Mouse (Mus musculus) heart, adult 2 months (tissue): ENCODE measurements around the gene Pla2g6. TPM values are rescaled to one million over a fixed set of nuclear protein-coding genes. Genes with fewer than 3 reads are reported as not detected.

Experiments used
- DNase-seq, 2 experiments: peaks; one replicate each; pipeline ENCODE4 v3.0.0; 2021
- H3K27ac ChIP-seq: fragments of 200-600 bp; 2 replicates; pipeline ENCODE4 v1.8.1; 2022
- H3K27me3 ChIP-seq: fragments of 200-500 bp; 2 replicates; pipeline ENCODE4 v1.6.1; 2012; ENCODE audit warnings: mild to moderate bottlenecking, low read length, inconsistent platforms, mixed read lengths; ENCODE audit not compliant: control insufficient read depth, insufficient read depth
- H3K36me3 ChIP-seq: fragments of 200-500 bp; 2 replicates; pipeline ENCODE4 v1.6.1; 2012; ENCODE audit warnings: low read length, inconsistent platforms; ENCODE audit not compliant: control insufficient read depth, insufficient read depth
- H3K4me1 ChIP-seq: fragments of 200-500 bp; 2 replicates; pipeline ENCODE4 v1.6.1; 2011; ENCODE audit warnings: low read length; ENCODE audit not compliant: control insufficient read depth, insufficient read depth
- H3K4me3 ChIP-seq: fragments of 200-600 bp; 2 replicates; pipeline ENCODE4 v1.8.1; 2022
- H3K79me2 ChIP-seq: fragments of 200-500 bp; replicated peaks from 2 replicates; pipeline ENCODE4 v1.6.1; 2012; ENCODE audit warnings: mild to moderate bottlenecking, inconsistent platforms, low read length, moderate library complexity, mixed read lengths; ENCODE audit not compliant: control insufficient read depth, insufficient read depth
- H3K9ac ChIP-seq: fragments of 200-500 bp; 2 replicates; pipeline ENCODE4 v1.6.1; 2012; ENCODE audit warnings: low read depth, mild to moderate bottlenecking, control low read depth, inconsistent platforms, low read length, mixed read lengths
- CTCF ChIP-seq: fragments of 200-600 bp; IDR thresholded peaks from 2 replicates; pipeline ENCODE4 v1.8.1; 2022; ENCODE audit warnings: antibody characterized with exemption, mild to moderate bottlenecking, moderate library complexity
- EP300 ChIP-seq: fragments of 200-500 bp; IDR thresholded peaks from 2 replicates; pipeline ENCODE4 v1.6.1; 2011; ENCODE audit warnings: low read depth, low read length, control low read depth; ENCODE audit not compliant: insufficient read depth
- POLR2A ChIP-seq: fragments of 200-500 bp; IDR thresholded peaks from 2 replicates; pipeline ENCODE4 v1.6.1; 2011; ENCODE audit warnings: mild to moderate bottlenecking, low read depth, low read length, control low read depth; ENCODE audit not compliant: insufficient read depth
- WGBS: fragments of 180-500 bp; shearing (Covaris S2); methylation state at CpG from one replicate; pipeline ENCODE4 v1.1.7; 2018; 5-methylcytosine and 5-hydroxymethylcytosine counted together
- intact Hi-C: fragments of 180-260 bp; cut with DNase I; formaldehyde crosslinking; loops from one replicate; pipeline ENCODE4 v1.15.1; 2025
- polyA plus RNA-seq: library from polyadenylated mRNA; depleted of rRNA; stranded (reverse); fragments of >200 nt; gene quantifications from 2 replicates; pipeline ENCODE4 v1.2.3, GENCODE M21; 2012
- total RNA-seq, 2 experiments: library from RNA; stranded (reverse); gene quantifications; 2 replicates each; pipeline ENCODE4 v1.2.3; 2021

The Pla2g6 gene
- total and polyA plus RNA-seq, 3 experiments: 10.7 to 14.0 (median 11.0) TPM

- no peak for TF ChIP-seq EP300
- no peak for TF ChIP-seq POLR2A
- TF ChIP-seq CTCF: no peak
- H3K9ac ChIP-seq: no peak overlapping the region; the same call in 1 of the 2 replicates
- WGBS: 71% methylated on average over 23 of the region's 23 CpGs
Observed at GRCm38 (mm10) chr15:79306043-79306637, 22.1 kb downstream of the Pla2g6 start.

GRCm38 (mm10) chr15:79304832-79305231 lies 23.4 kb downstream of the Pla2g6 start:
- no peak overlapping the region for H3K4me3 ChIP-seq
- WGBS: 69% methylated on average over 5 of the region's 5 CpGs
- no peak overlapping the region for H3K27ac ChIP-seq
- no peaks in the 10 kb centered on the region for H3K79me2 ChIP-seq
- no peaks in the 10 kb centered on the region for H3K36me3 ChIP-seq
- no peak for DNase-seq
- no peaks in the 10 kb centered on the region for H3K27me3 ChIP-seq
- intact Hi-C loops: no loop called here
- H3K9ac ChIP-seq: no peak overlapping the region
- H3K4me1 ChIP-seq: no peaks in the 10 kb centered on the region
- TF ChIP-seq POLR2A: no peak
- TF ChIP-seq CTCF: no peak
- no peak for TF ChIP-seq EP300

More at GRCm38 (mm10) chr15:79306043-79306637, 22.1 kb downstream of the Pla2g6 start:
- intact Hi-C loops: no loop called here
- peak in 1 of 2 experiments; percentile 36 for DNase-seq
- no peaks in the 10 kb centered on the region for H3K36me3 ChIP-seq
- no peak overlapping the region for H3K4me3 ChIP-seq
- H3K4me1 ChIP-seq: no peaks in the 10 kb centered on the region
- H3K79me2 ChIP-seq: no peaks in the 10 kb centered on the region
- H3K27ac ChIP-seq: no peak overlapping the region
- H3K27me3 ChIP-seq: no peaks in the 10 kb centered on the region

- Histone ChIP-seq H3K4me1 (no peaks in the 10 kb centered on the region), H3K27me3 (no peaks in the 10 kb centered on the region), H3K9ac (no peak overlapping the region), H3K79me2 (no peaks in the 10 kb centered on the region), H3K36me3 (no peaks in the 10 kb centered on the region), H3K27ac (no peak overlapping the region), H3K4me3 (no peak overlapping the region)
- 89% methylated on average over 8 of the region's 8 CpGs for WGBS
- no peak for TF ChIP-seq EP300
- TF ChIP-seq CTCF: peak; percentile 51
- intact Hi-C loops: no loop called here
- DNase-seq: no peak
Observed at GRCm38 (mm10) chr15:79303725-79304124, 24.5 kb downstream of the Pla2g6 start.

DNA sequence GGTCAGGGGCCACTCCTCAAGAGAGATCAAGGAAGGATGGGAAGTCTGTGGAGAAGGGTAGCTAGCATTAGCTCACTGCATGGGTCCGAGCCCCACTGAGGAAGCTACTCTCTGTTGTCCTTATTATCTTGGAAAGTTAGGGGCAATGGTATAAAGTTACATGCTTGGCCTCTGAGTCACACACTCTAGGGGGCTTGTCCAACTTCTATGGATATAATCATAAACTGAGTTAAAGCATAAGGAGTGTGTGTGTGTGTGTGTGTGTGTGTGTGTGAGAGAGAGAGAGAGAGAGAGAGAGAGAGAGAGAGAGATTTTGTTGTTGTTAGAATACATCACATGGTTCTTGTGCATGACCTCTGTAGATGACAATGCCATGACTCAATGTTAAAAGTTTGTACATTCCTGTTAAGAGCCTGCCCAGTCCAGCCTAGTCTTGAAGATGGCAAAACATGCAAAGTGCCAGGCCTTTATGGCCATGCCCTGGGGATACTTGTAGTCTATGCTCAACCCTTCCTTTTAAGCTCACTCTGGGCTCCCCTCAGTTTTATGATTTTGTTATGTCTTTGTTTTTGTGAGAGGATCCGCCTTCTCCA lies 28.5 kb downstream of the Pla2g6 start:
- Histone ChIP-seq H3K79me2 (no peaks in the 10 kb centered on the region), H3K9ac (no peak overlapping the region), H3K36me3 (no peaks in the 10 kb centered on the region), H3K4me3 (no peak overlapping the region), H3K4me1 (no peaks in the 10 kb centered on the region), H3K27ac (no peak overlapping the region), H3K27me3 (no peaks in the 10 kb centered on the region)
- TF ChIP-seq CTCF (no peak), POLR2A (no peak), EP300 (no peak)
- WGBS: 74% methylated on average over 2 of the region's 2 CpGs
- intact Hi-C loops: no loop called here
- DNase-seq: no peak

DNA sequence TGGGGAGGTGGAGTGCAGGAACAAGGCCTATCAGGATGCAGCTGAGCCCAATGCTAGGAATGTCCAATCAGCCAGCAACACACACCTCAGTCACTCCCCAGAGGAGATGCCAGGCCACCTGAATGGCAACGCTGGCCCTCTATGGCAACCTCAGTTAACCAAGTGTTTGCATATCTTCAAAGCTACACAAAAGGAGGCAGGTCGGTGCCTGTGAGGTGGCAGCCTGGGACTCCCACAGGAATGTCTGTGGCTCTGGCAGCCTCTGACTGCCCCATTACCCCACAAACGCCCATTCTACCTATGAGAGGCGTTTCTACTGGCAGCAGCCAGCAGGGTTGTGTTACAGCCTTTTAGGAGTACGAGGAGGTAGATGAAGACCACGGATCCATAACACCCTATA lies 29.6 kb downstream of the Pla2g6 start:
- H3K9ac ChIP-seq: no peak overlapping the region
- DNase-seq: no peak
- no peak overlapping the region for H3K4me3 ChIP-seq
- H3K27ac ChIP-seq: no peak overlapping the region
- 95% methylated on average over 6 of the region's 6 CpGs for WGBS
- no peaks in the 10 kb centered on the region for H3K27me3 ChIP-seq
- TF ChIP-seq CTCF (no peak), EP300 (no peak), POLR2A (no peak)
- intact Hi-C loops: no loop called here
- H3K36me3 ChIP-seq: no peaks in the 10 kb centered on the region
- H3K4me1 ChIP-seq: no peaks in the 10 kb centered on the region
- H3K79me2 ChIP-seq: no peaks in the 10 kb centered on the region

- Histone ChIP-seq H3K27ac (no peak overlapping the region), H3K27me3 (no peaks in the 10 kb centered on the region), H3K9ac (no peak overlapping the region), H3K4me1 (no peaks in the 10 kb centered on the region), H3K79me2 (no peaks in the 10 kb centered on the region), H3K4me3 (no peak overlapping the region), H3K36me3 (no peaks in the 10 kb centered on the region)
- TF ChIP-seq CTCF (no peak), POLR2A (no peak), EP300 (no peak)
- no peak for DNase-seq
- intact Hi-C loops: no loop called here
- WGBS: 88% methylated on average over 9 of the region's 9 CpGs
Observed at GRCm38 (mm10) chr15:79292779-79293178, 35.4 kb downstream of the Pla2g6 start.
